Mouse (Mus musculus): ENCODE measurements around the gene Epb41. TPM values are rescaled to one million over a fixed set of nuclear protein-coding genes. Genes with fewer than 3 reads are reported as not detected.
A peak's percentile ranks its signal among the peaks of the same experiment; 100 is the strongest.

Gene Epb41
- polyA plus RNA-seq, 1 experiment from 2014 or later, result 48.1 TPM

GRCm38 (mm10) chr4:131874169-131874536, 201.0 kb downstream of the Epb41 start:
- Histone ChIP-seq H3K36me3 (no peaks in the 10 kb centered on the region), H3K4me3 (replicated peaks) (peak overlapping the region; percentile 95), H3K9ac (replicated peaks) (peak overlapping the region; percentile 100), H3K27me3 (replicated peaks) (no peaks in the 10 kb centered on the region), H3K4me1 (peaks cover 42% of the 10 kb centered on the region), H3K27ac (replicated peaks) (peak overlapping the region; percentile 100), H3K9me3 (replicated peaks) (no peaks in the 10 kb centered on the region), H3K4me2 (peak overlapping the region; percentile 96)
- no peak; the same call in 1 of the 2 replicates for ATAC-seq (ENCODE audit: low FRiP score)
- whole genome bisulfite sequencing, result under 1% methylated on average over 20 of the region's 20 CpGs

Small RNAs within 50 kb of the gene (microRNA-seq; reads per million reads assigned to microRNA genes)
- not detected for gene Gm27445

Other genes starting within 250 kb of the Epb41 start
- gene Ptpru, start 237.0 kb downstream of the Epb41 start, polyA plus RNA-seq (2015; fragmentation: Nextera tagmentation; extraction: Ambion mirVana), result 15.9 and 23.5 TPM in 2 replicates
- 38.3 and 39.2 TPM in 2 replicates for gene Mecr, start 231.9 kb downstream of the Epb41 start, polyA plus RNA-seq (2015; fragmentation: Nextera tagmentation; extraction: Ambion mirVana)
- 91.1 and 94.0 TPM in 2 replicates for gene Srsf4, start 201.7 kb downstream of the Epb41 start, polyA plus RNA-seq (2015; fragmentation: Nextera tagmentation; extraction: Ambion mirVana)
- 0.22 TPM in 2 replicates for gene Tmem200b, start 153.6 kb downstream of the Epb41 start, polyA plus RNA-seq (2015; fragmentation: Nextera tagmentation; extraction: Ambion mirVana)
- not detected in 2 replicates for gene Gm10300, start 624 bp downstream of the Epb41 start, polyA plus RNA-seq (2015; fragmentation: Nextera tagmentation; extraction: Ambion mirVana)
- 0.90 and 1.1 TPM in 2 replicates for gene Oprd1, start 69.2 kb upstream of the Epb41 start, polyA plus RNA-seq (2015; fragmentation: Nextera tagmentation; extraction: Ambion mirVana)
- gene Ythdf2, start 137.0 kb upstream of the Epb41 start, polyA plus RNA-seq (2015; fragmentation: Nextera tagmentation; extraction: Ambion mirVana), result 97.4 and 104 TPM in 2 replicates
- 37.7 and 39.0 TPM in 2 replicates for gene Gmeb1, start 186.3 kb upstream of the Epb41 start, polyA plus RNA-seq (2015; fragmentation: Nextera tagmentation; extraction: Ambion mirVana)
- gene Taf12, start 199.1 kb upstream of the Epb41 start, polyA plus RNA-seq (2015; fragmentation: Nextera tagmentation; extraction: Ambion mirVana), result 36.5 and 43.6 TPM in 2 replicates
- gene Rab42, start 228.1 kb upstream of the Epb41 start, polyA plus RNA-seq (2015; fragmentation: Nextera tagmentation; extraction: Ambion mirVana), result 3.4 and 3.5 TPM in 2 replicates